Mouse (Mus musculus) hindbrain, embryonic 10.5 days (tissue): ENCODE measurements at regions not wholly inside any gene's neighbourhood (a gene's known extent, or its start where the extent isn't known, plus 50 kb on each side); places are given as distances from the start of the nearest gene placed in this dataset.

ENCODE experiments used
- DNase-seq: peaks from one replicate; pipeline ENCODE4 v3.0.0-alpha.2; 2017; ENCODE audit warnings: low spot score
- H3K27ac ChIP-seq: fragments of 300-500 bp; sonication (generic); 2 replicates; pipeline ENCODE4 v1.5.1; 2016; ENCODE audit warnings: mild to moderate bottlenecking, moderate library complexity
- H3K27me3 ChIP-seq: fragments of 300-500 bp; sonication (generic); 2 replicates; pipeline ENCODE4 v1.6.1; 2016; ENCODE audit warnings: mild to moderate bottlenecking; ENCODE audit not compliant: poor library complexity, insufficient read depth, severe bottlenecking
- H3K36me3 ChIP-seq: fragments of 300-500 bp; sonication (generic); 2 replicates; pipeline ENCODE4 v1.6.1; 2016; ENCODE audit warnings: mild to moderate bottlenecking, moderate library complexity
- H3K4me1 ChIP-seq: fragments of 300-500 bp; sonication (generic); replicated peaks from 2 replicates; pipeline ENCODE4 v1.6.1; 2016; ENCODE audit warnings: mild to moderate bottlenecking
- H3K4me3 ChIP-seq: fragments of 300-500 bp; sonication (generic); 2 replicates; pipeline ENCODE4 v1.5.1; 2016; ENCODE audit warnings: mild to moderate bottlenecking, moderate library complexity
- H3K9me3 ChIP-seq: fragments of 300-500 bp; sonication (generic); 2 replicates; pipeline ENCODE4 v1.6.1; 2016; ENCODE audit warnings: mild to moderate bottlenecking, moderate library complexity
- WGBS: fragments of 180-500 bp; shearing (Covaris S2); methylation state at CpG from one replicate; pipeline ENCODE4 v1.1.7; 2016; 5-methylcytosine and 5-hydroxymethylcytosine counted together

DNA sequence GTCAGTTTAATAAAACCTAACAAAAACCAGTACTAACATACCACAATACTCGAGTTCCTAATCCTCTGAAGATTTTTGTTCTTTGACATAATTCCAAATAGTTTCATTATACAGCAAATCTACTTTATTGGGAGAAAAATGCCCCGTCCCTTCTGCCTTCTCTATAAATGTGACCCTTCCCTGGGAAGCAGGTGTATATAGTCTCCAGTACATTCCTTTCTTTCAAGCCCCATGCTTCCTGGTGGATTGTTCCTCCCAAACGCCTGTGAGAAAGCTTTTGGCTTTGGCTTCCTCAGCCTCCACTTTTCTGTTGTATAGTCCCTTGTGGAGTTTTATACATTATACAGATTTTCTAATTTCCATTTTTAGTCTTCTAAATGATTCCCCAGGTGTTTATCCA, 1001.8 kb upstream of the Tenm3 start:
- no peak overlapping the region for H3K27ac ChIP-seq
- 88% methylated on average over 3 of the region's 3 CpGs for WGBS
- no peaks in the 10 kb centered on the region for H3K4me1 ChIP-seq
- H3K9me3 ChIP-seq, result no peaks in the 10 kb centered on the region
- H3K36me3 ChIP-seq, result no peaks in the 10 kb centered on the region
- H3K27me3 ChIP-seq, result no peaks in the 10 kb centered on the region
- no peak for DNase-seq
- H3K4me3 ChIP-seq, result no peak overlapping the region

DNA sequence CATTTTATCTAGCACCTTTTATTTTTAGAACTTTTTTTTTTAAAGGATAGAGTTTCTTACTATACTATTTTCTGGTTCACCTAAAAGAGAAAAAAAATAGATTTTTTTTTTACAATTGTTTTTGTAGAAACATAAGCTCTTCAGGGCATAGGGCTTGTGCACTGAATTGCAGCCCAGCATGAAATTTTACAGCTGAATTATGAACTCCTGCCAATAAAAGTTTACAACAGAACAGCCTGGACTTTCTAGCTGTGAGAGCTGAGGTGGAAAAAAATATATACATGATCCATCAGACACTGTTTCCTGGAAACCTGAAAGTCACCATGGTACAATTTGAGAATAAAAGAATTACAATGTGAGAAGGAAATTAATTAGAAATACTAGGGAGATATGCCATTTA, 988.2 kb upstream of the Tenm3 start:
- no peaks in the 10 kb centered on the region for H3K27me3 ChIP-seq
- no peak for DNase-seq
- H3K4me1 ChIP-seq, result no peaks in the 10 kb centered on the region
- H3K36me3 ChIP-seq, result no peaks in the 10 kb centered on the region
- 0 out of 2 replicates have a peak, but pooled peaks cover 2% of the 10 kb centered on the region for H3K9me3 ChIP-seq
- no peak overlapping the region for H3K27ac ChIP-seq
- H3K4me3 ChIP-seq, result no peak overlapping the region

GRCm38 (mm10) chr8:49829345-49829744, 985.6 kb upstream of the Tenm3 start:
- no peaks in the 10 kb centered on the region for H3K9me3 ChIP-seq
- no peak overlapping the region for H3K4me3 ChIP-seq
- H3K36me3 ChIP-seq, result no peaks in the 10 kb centered on the region
- no peaks in the 10 kb centered on the region for H3K4me1 ChIP-seq
- peak; percentile 36 for DNase-seq
- no peak overlapping the region for H3K27ac ChIP-seq
- no peaks in the 10 kb centered on the region for H3K27me3 ChIP-seq
- 53% methylated on average over 2 of the region's 2 CpGs for WGBS

DNA sequence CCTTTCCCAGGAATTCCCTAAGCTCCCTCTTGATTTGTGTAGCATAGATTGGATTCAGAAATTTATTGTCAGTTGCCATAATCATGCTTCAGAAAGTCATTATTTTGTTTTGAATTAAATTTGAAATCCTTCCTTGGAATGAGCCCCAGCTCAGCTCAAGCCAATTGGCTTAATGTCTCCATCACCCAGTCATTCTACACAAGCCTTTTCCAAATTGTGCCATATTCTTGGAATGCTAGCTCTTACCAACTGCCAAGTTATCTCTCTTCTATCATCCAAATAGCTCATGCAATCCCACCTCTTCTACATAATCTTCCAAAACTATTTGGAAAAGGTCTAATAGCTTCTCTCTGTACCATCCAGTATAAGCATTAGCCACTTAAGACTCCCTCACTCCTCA, 982.5 kb upstream of the Tenm3 start:
- Histone ChIP-seq H3K4me3 (no peak overlapping the region), H3K27ac (no peak overlapping the region), H3K4me1 (peaks cover 5% of the 10 kb centered on the region), H3K36me3 (no peaks in the 10 kb centered on the region), H3K9me3 (no peaks in the 10 kb centered on the region), H3K27me3 (no peaks in the 10 kb centered on the region)
- DNase-seq, result no peak

- H3K36me3 ChIP-seq, result no peaks in the 10 kb centered on the region
- H3K4me1 ChIP-seq, result peaks cover 5% of the 10 kb centered on the region
- H3K27ac ChIP-seq, result no peak overlapping the region
- H3K4me3 ChIP-seq, result no peak overlapping the region
- no peaks in the 10 kb centered on the region for H3K27me3 ChIP-seq
- 79% methylated on average over 5 of the region's 5 CpGs for WGBS
- H3K9me3 ChIP-seq, result no peaks in the 10 kb centered on the region
- DNase-seq, result no peak
These were observed 981.2 kb upstream of the Tenm3 start for GRCm38 (mm10) chr8:49825000-49825399.

- Histone ChIP-seq H3K27ac (no peak overlapping the region), H3K4me3 (no peak overlapping the region), H3K36me3 (no peaks in the 10 kb centered on the region), H3K27me3 (no peaks in the 10 kb centered on the region), H3K4me1 (peaks cover 5% of the 10 kb centered on the region), H3K9me3 (no peaks in the 10 kb centered on the region)
- DNase-seq, result no peak
- WGBS, result 74% methylated on average over 2 of the region's 2 CpGs
These were observed 979.0 kb upstream of the Tenm3 start for GRCm38 (mm10) chr8:49822791-49823190.

GRCm38 (mm10) chr8:49799236-49799635, 955.5 kb upstream of the Tenm3 start:
- DNase-seq, result no peak
- no peak overlapping the region for H3K4me3 ChIP-seq
- no peaks in the 10 kb centered on the region for H3K9me3 ChIP-seq
- 76% methylated on average over 2 of the region's 2 CpGs for WGBS
- H3K4me1 ChIP-seq, result peaks cover 13% of the 10 kb centered on the region
- no peaks in the 10 kb centered on the region for H3K27me3 ChIP-seq
- no peak overlapping the region for H3K27ac ChIP-seq
- no peaks in the 10 kb centered on the region for H3K36me3 ChIP-seq

DNA sequence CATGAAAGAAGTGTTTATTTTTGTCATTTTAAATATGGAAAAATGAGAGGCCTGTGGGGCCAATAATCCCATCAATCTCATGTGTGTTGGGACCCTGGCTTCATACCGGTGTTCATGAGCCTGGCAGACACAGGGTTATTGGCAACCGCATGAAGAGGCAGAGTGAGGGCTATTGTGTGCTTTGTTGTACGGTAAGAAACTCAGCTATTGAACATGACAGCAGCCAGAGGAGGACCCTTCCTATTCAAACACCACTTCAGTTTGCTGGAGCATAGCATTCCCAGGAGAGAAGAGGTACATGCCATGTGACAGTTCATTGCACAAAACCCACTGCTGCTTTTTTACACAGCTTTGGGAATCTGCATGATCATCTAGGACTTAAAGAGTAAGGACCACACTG, 953.0 kb upstream of the Tenm3 start:
- no peaks in the 10 kb centered on the region for H3K36me3 ChIP-seq
- H3K27me3 ChIP-seq, result no peaks in the 10 kb centered on the region
- no peaks in the 10 kb centered on the region for H3K9me3 ChIP-seq
- peaks cover 20% of the 10 kb centered on the region for H3K4me1 ChIP-seq
- no peak overlapping the region for H3K4me3 ChIP-seq
- DNase-seq, result no peak
- H3K27ac ChIP-seq, result peak overlapping the region; percentile 40; the same call in 1 of the 2 replicates
- WGBS, result 43% methylated on average over 3 of the region's 3 CpGs

GRCm38 (mm10) chr8:49794491-49794890, 950.7 kb upstream of the Tenm3 start:
- 86% methylated on average over 1 of the region's 1 CpGs for WGBS
- DNase-seq, result no peak

GRCm38 (mm10) chr8:49769829-49770228, 926.1 kb upstream of the Tenm3 start:
- DNase-seq, result no peak
- H3K9me3 ChIP-seq, result no peaks in the 10 kb centered on the region
- 50% methylated on average over 4 of the region's 4 CpGs for WGBS

More at GRCm38 (mm10) chr8:49794491-49794890, 950.7 kb upstream of the Tenm3 start:
- H3K4me3 ChIP-seq, result no peak overlapping the region
- no peaks in the 10 kb centered on the region for H3K36me3 ChIP-seq
- H3K9me3 ChIP-seq, result no peaks in the 10 kb centered on the region
- no peak overlapping the region for H3K27ac ChIP-seq
- H3K27me3 ChIP-seq, result no peaks in the 10 kb centered on the region
- H3K4me1 ChIP-seq, result peaks cover 20% of the 10 kb centered on the region

GRCm38 (mm10) chr8:49738043-49738442, 894.3 kb upstream of the Tenm3 start:
- Histone ChIP-seq H3K36me3 (no peaks in the 10 kb centered on the region), H3K4me3 (no peak overlapping the region), H3K4me1 (no peaks in the 10 kb centered on the region), H3K27ac (no peak overlapping the region), H3K9me3 (no peaks in the 10 kb centered on the region), H3K27me3 (no peaks in the 10 kb centered on the region)
- WGBS, result 72% methylated on average over 6 of the region's 6 CpGs
- DNase-seq, result no peak

More at GRCm38 (mm10) chr8:49769829-49770228, 926.1 kb upstream of the Tenm3 start:
- Histone ChIP-seq H3K4me1 (no peaks in the 10 kb centered on the region), H3K27me3 (no peaks in the 10 kb centered on the region), H3K27ac (no peak overlapping the region), H3K4me3 (no peak overlapping the region), H3K36me3 (no peaks in the 10 kb centered on the region)

DNA sequence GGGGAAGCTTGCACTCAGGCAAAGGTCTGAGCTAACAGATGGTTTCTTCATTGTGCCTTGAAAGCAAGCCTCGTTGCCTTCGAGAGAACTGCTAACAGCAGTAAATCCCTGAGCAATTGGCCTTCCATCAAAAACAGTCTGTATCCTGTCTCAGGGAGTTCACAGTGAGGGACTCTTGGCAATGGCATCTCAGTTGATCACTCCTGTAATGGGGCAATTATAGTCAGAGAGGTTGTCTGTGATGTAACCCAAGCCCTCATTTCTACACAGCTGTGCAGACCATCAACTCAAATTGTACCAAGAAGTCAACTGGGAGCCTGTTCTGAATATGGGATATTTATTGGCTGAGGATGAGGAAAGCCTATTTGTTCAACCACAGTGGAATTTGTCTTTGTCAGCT, 885.4 kb upstream of the Tenm3 start:
- H3K4me3 ChIP-seq, result no peak overlapping the region
- no peaks in the 10 kb centered on the region for H3K9me3 ChIP-seq
- 76% methylated on average over 2 of the region's 2 CpGs for WGBS
- no peaks in the 10 kb centered on the region for H3K4me1 ChIP-seq
- H3K27me3 ChIP-seq, result no peaks in the 10 kb centered on the region
- no peaks in the 10 kb centered on the region for H3K36me3 ChIP-seq
- DNase-seq, result no peak
- no peak overlapping the region for H3K27ac ChIP-seq

- DNase-seq, result no peak
- no peaks in the 10 kb centered on the region for H3K27me3 ChIP-seq
- no peaks in the 10 kb centered on the region for H3K4me1 ChIP-seq
- H3K36me3 ChIP-seq, result no peaks in the 10 kb centered on the region
- H3K4me3 ChIP-seq, result no peak overlapping the region
- WGBS, result 94% methylated on average over 2 of the region's 2 CpGs
- no peaks in the 10 kb centered on the region for H3K9me3 ChIP-seq
- H3K27ac ChIP-seq, result no peak overlapping the region
These were observed 868.6 kb upstream of the Tenm3 start for GRCm38 (mm10) chr8:49712371-49712770.

GRCm38 (mm10) chr8:49708701-49709100, 865.0 kb upstream of the Tenm3 start:
- WGBS, result 9% methylated on average over 1 of the region's 1 CpGs
- no peak for DNase-seq

More at GRCm38 (mm10) chr8:49708701-49709100, 865.0 kb upstream of the Tenm3 start:
- H3K27ac ChIP-seq, result no peak overlapping the region
- no peaks in the 10 kb centered on the region for H3K36me3 ChIP-seq
- no peaks in the 10 kb centered on the region for H3K9me3 ChIP-seq
- no peak overlapping the region for H3K4me3 ChIP-seq
- no peaks in the 10 kb centered on the region for H3K4me1 ChIP-seq
- no peaks in the 10 kb centered on the region for H3K27me3 ChIP-seq
